Mouse (Mus musculus) left cerebral cortex, adult 8-10 months (tissue): ENCODE data around the gene Dio1. TPM values are rescaled to one million over a fixed set of nuclear protein-coding genes. Genes with fewer than 3 reads are reported as not detected.

Experiments used
- DNase-seq, 2 experiments: peaks; one replicate each; pipeline ENCODE4 v3.0.0; 2022; ENCODE audit warnings: low spot score in 2 of 2
- total RNA-seq, 4 experiments: library from RNA; stranded (reverse); gene quantifications; 2 replicates each; pipeline ENCODE4 v1.2.4; 2022

Gene Dio1
- total RNA-seq, result not detected

- DNase-seq, result no peak
Observed at GRCm38 (mm10) chr4:107306966-107307365, at the start of gene Dio1. Gene Dio1, minus strand, starts transcription at chr4:107307169.

GRCm38 (mm10) chr4:107354543-107354942 is 47.6 kb upstream of the Dio1 start:
- no peak for DNase-seq

- no peak for DNase-seq
Observed at GRCm38 (mm10) chr4:107354126-107354525, 47.2 kb upstream of the Dio1 start.

- DNase-seq, result no peak
Observed at GRCm38 (mm10) chr4:107353612-107354011, 46.6 kb upstream of the Dio1 start.

- DNase-seq, result no peak
Observed at GRCm38 (mm10) chr4:107351368-107351767, 44.4 kb upstream of the Dio1 start.

GRCm38 (mm10) chr4:107349311-107350008 is 42.5 kb upstream of the Dio1 start:
- peak in 1 of 2 experiments; percentile 20 for DNase-seq

GRCm38 (mm10) chr4:107348529-107349310 is 41.8 kb upstream of the Dio1 start:
- DNase-seq, result no peak

GRCm38 (mm10) chr4:107347221-107347620 is 40.3 kb upstream of the Dio1 start:
- no peak for DNase-seq

GRCm38 (mm10) chr4:107344612-107345011 is 37.6 kb upstream of the Dio1 start:
- DNase-seq, result peak in 1 of 2 experiments; percentile 16

- no peak for DNase-seq
Observed at GRCm38 (mm10) chr4:107341354-107341753, 34.4 kb upstream of the Dio1 start.

- no peak for DNase-seq
Observed at GRCm38 (mm10) chr4:107337455-107337854, 30.5 kb upstream of the Dio1 start.

- DNase-seq, result no peak
Observed at GRCm38 (mm10) chr4:107336356-107336755, 29.4 kb upstream of the Dio1 start.

GRCm38 (mm10) chr4:107333514-107333913 is 26.5 kb upstream of the Dio1 start:
- DNase-seq, result no peak

- DNase-seq, result no peak
Observed at GRCm38 (mm10) chr4:107328530-107328929, 21.6 kb upstream of the Dio1 start.

- DNase-seq, result no peak
Observed at GRCm38 (mm10) chr4:107323113-107323512, 16.1 kb upstream of the Dio1 start.

GRCm38 (mm10) chr4:107321041-107321440 is 14.1 kb upstream of the Dio1 start:
- DNase-seq, result no peak

GRCm38 (mm10) chr4:107318646-107319045 is 11.7 kb upstream of the Dio1 start:
- no peak for DNase-seq

GRCm38 (mm10) chr4:107314479-107314805 is 7.5 kb upstream of the Dio1 start:
- no peak for DNase-seq

- peak; percentile 68 to 81 for DNase-seq
Observed at GRCm38 (mm10) chr4:107313690-107314478, 6.9 kb upstream of the Dio1 start, which contains the start of gene Yipf1. Gene Yipf1, plus strand, starts transcription at chr4:107314363.

GRCm38 (mm10) chr4:107303531-107303930 is 3.4 kb downstream of the Dio1 start:
- no peak for DNase-seq

- DNase-seq, result no peak
Observed at GRCm38 (mm10) chr4:107302832-107303231, 4.1 kb downstream of the Dio1 start.

- no peak for DNase-seq
Observed at GRCm38 (mm10) chr4:107302221-107302620, 4.7 kb downstream of the Dio1 start.
